Mouse (Mus musculus): ENCODE measurements at regions not wholly inside any gene's neighbourhood (a gene's known extent, or its start where the extent isn't known, plus 50 kb on each side); places are given as distances from the start of the nearest gene placed in this dataset.

GRCm38 (mm10) chrX:68245753-68246152 is 324.5 kb upstream of the 4933436I01Rik start:
- DNase-seq (ENCODE audit: low spot score in 2 of 2), result peak in 1 of 2 experiments; percentile 13

GRCm38 (mm10) chrX:68243958-68244357 is 322.7 kb upstream of the 4933436I01Rik start:
- no peak for DNase-seq (ENCODE audit: low spot score in 2 of 2)

Data from frontal cortex, postnatal 36 days (tissue).